Comparison of ENCODE assay signal across 16 mouse cellular contexts in the genomic region with DNA sequence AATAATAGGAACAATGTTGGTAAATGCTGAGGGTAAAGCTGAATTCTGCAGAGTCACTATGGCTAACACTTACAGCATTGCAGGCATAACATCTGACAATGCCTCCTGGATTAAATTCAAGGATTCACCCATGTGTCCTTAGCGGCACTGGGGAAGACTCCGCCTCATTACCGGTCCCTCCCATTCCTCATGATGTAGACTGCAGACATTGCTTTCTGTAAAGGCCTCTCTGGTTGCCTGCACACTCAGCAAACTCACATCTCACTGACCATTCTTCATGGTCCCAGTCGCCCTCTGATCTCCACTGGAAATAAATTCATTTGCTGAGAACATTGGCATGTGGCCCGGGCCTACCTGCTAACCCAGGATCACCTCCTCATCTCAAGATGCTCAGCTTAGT. TPM values are rescaled to one million over a fixed set of nuclear protein-coding genes. Genes with fewer than 3 reads are reported as not detected.
"Had no signal": no experiment of that assay in that cellular context is flagged by ENCODE, and none has a peak within 500 bp of the region (broad histone marks: within the 10 kb centered on the region; RNA-seq: fewer than 3 reads in every experiment).

No protein-coding gene starts in this region.

- DNase-seq: heart, postnatal 14 days; heart, postnatal 36 days; heart, postnatal 4 days; kidney, adult 11 months; kidney, adult 18-20 months; kidney, adult 2 months; kidney, adult 8-10 months; kidney, adult 9 months; kidney, postnatal 10 days; kidney, postnatal 14 days; kidney, postnatal 25 days; kidney, postnatal 36 days; kidney, postnatal 4 days; layer of hippocampus, adult 9-11 months; layer of hippocampus, postnatal 36 days had no signal

RNA-seq across cellular contexts. Expression of a gene that starts 51.9 kb away (rescaled TPM):
- polyA plus RNA-seq: inflammation-experienced regulatory T-cells, adult 6 months had no signal
